Mouse (Mus musculus) embryonic facial prominence, embryonic 10.5 days (tissue): ENCODE measurements at regions not wholly inside any gene's neighbourhood (a gene's known extent, or its start where the extent isn't known, plus 50 kb on each side); places are given as distances from the start of the nearest gene placed in this dataset. TPM values are rescaled to one million over a fixed set of nuclear protein-coding genes. Genes with fewer than 3 reads are reported as not detected.

ENCODE experiments used
- microRNA-seq: library from miRNA; unstranded; fragments of <30 nt; microRNA quantifications from one replicate; pipeline ENCODE4, GENCODE M21; 2017

Small RNA genes lying in the stretch of these regions (microRNA-seq; reads per million reads assigned to microRNA genes)
- gene Gm25942: not detected
